Mouse (Mus musculus) midbrain, postnatal 0 days (tissue): ENCODE data around the gene Tatdn2. TPM values are rescaled to one million over a fixed set of nuclear protein-coding genes. Genes with fewer than 3 reads are reported as not detected.

Experiments
- ATAC-seq: fragments of 200-750 bp; cut with Nextera tagmentation; 2 replicates; pipeline ENCODE4 v1.8.0; 2017; ENCODE audit warnings: moderate number of reproducible peaks, mild to moderate bottlenecking, moderate TSS enrichment, moderate library complexity; ENCODE audit not compliant: low FRiP score
- DNase-seq: peaks from one replicate; pipeline ENCODE4 v3.0.0-alpha.2; 2015; ENCODE audit warnings: low spot score
- H3K27ac ChIP-seq: fragments of 300-500 bp; sonication (generic); 2 replicates; pipeline ENCODE4 v1.5.1; 2014; ENCODE audit warnings: low read depth, mild to moderate bottlenecking, low read length, mixed read lengths
- H3K27me3 ChIP-seq: fragments of 300-500 bp; sonication (generic); 2 replicates; pipeline ENCODE4 v1.6.1; 2014; ENCODE audit warnings: low read length, control low read depth, mixed read lengths; ENCODE audit not compliant: insufficient read depth
- H3K36me3 ChIP-seq: fragments of 300-500 bp; sonication (generic); 2 replicates; pipeline ENCODE4 v1.6.1; 2014; ENCODE audit warnings: low read length, control low read depth, mixed read lengths; ENCODE audit not compliant: insufficient read depth
- H3K4me1 ChIP-seq: fragments of 300-500 bp; sonication (generic); 2 replicates; pipeline ENCODE4 v1.6.1; 2014; ENCODE audit warnings: mild to moderate bottlenecking, control low read depth, antibody characterized with exemption, low read length, mixed read lengths; ENCODE audit not compliant: insufficient read depth
- H3K4me2 ChIP-seq: fragments of 300-500 bp; sonication (generic); 2 replicates; pipeline ENCODE4 v1.6.1; 2014; ENCODE audit warnings: low read depth, mild to moderate bottlenecking, low read length, mixed read lengths; ENCODE audit not compliant: poor library complexity, severe bottlenecking
- H3K4me3 ChIP-seq: fragments of 300-500 bp; sonication (generic); 2 replicates; pipeline ENCODE4 v1.5.1; 2014; ENCODE audit warnings: low read depth, mild to moderate bottlenecking, low read length, moderate library complexity
- H3K9ac ChIP-seq: fragments of 300-500 bp; sonication (generic); replicated peaks from 2 replicates; pipeline ENCODE4 v1.6.1; 2014; ENCODE audit warnings: mild to moderate bottlenecking, low read length, moderate library complexity, mixed read lengths; ENCODE audit not compliant: poor library complexity, severe bottlenecking
- H3K9me3 ChIP-seq: fragments of 300-500 bp; sonication (generic); 2 replicates; pipeline ENCODE4 v1.6.1; 2016; ENCODE audit warnings: low read length, control low read depth
- CTCF ChIP-seq: IDR thresholded peaks from 2 replicates; pipeline ENCODE4 v1.5.1; 2016; ENCODE audit warnings: antibody characterized with exemption, mild to moderate bottlenecking
- WGBS: fragments of 180-500 bp; shearing (Covaris S2); extraction: QIAGEN DNeasy Blood & Tissue Kit; methylation state at CpG from one replicate; pipeline ENCODE4 v1.1.7; 2014; 5-methylcytosine and 5-hydroxymethylcytosine counted together
- polyA plus RNA-seq: library from polyadenylated mRNA; unstranded; fragments of >200 nt; fragmentation: Nextera tagmentation; extraction: Ambion mirVana; gene quantifications from 2 replicates; pipeline ENCODE4 v1.2.1, GENCODE M21; 2015
- total RNA-seq: library from RNA; depleted of rRNA; stranded (reverse); fragments of >200 nt; gene quantifications from 2 replicates; pipeline ENCODE4 v1.2.3, GENCODE M21; 2014

The Tatdn2 gene
- total and polyA plus RNA-seq, 2 experiments from 2014 or later, result 1.5 to 63.4 TPM

DNA sequence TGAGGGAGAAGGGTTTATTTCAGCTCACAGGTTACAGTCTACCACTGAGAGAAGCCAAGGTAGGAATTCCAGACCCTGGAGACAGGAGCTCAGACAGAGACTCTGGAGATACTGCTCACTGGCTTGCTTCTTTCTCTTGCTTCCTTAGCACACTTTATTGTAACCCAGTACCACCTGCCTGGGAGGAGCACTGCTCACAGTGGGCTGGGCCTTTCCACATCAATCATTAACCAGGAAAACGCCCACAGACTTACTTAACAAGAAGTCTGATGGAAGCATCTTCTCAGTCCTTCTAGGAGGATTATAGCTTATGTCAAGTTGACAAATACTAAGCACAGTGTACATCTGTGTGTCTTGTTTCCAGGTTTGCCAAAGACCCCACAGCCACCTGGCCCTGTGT, 17.9 kb downstream of the Tatdn2 start:
- no peak for ATAC-seq
- TF ChIP-seq CTCF, result no peak
- H3K27ac ChIP-seq, result no peak overlapping the region

DNA sequence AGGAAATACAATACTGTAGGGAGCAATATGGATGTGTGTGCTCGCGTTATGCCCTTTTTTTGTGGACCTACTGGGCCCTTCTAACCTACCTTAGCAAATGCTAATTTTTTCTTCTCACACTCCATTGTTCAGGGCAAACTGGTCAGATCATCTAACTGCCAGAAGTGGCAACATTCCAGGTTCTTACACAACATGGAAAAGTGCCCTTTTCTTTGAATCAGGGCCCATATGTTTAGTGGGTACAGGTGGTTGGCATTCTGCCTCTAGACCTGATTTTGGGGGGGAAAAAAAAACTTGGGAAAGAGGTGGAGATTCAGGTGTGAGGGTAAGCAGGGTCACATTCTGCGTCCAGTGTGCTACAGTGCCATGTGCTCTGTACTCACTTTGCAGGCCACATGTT, 20.7 kb downstream of the Tatdn2 start:
- Histone ChIP-seq H3K4me3 (no peak overlapping the region), H3K36me3 (peaks cover 49% of the 10 kb centered on the region), H3K27me3 (no peaks in the 10 kb centered on the region), H3K4me1 (no peaks in the 10 kb centered on the region), H3K9me3 (no peaks in the 10 kb centered on the region), H3K27ac (no peak overlapping the region), H3K9ac (no peak overlapping the region), H3K4me2 (no peak overlapping the region)
- ATAC-seq (no peak), DNase-seq (no peak)
- 93% methylated on average over 3 of the region's 3 CpGs for WGBS
- TF ChIP-seq CTCF, result no peak

More for the DNA sequence above, 17.9 kb downstream of the Tatdn2 start:
- Histone ChIP-seq H3K4me2 (no peak overlapping the region), H3K9ac (no peak overlapping the region), H3K4me1 (no peaks in the 10 kb centered on the region), H3K27me3 (no peaks in the 10 kb centered on the region), H3K9me3 (no peaks in the 10 kb centered on the region), H3K4me3 (no peak overlapping the region), H3K36me3 (peaks cover 57% of the 10 kb centered on the region)
- no peak for DNase-seq
- 92% methylated on average over 1 of the region's 1 CpGs for WGBS

DNA sequence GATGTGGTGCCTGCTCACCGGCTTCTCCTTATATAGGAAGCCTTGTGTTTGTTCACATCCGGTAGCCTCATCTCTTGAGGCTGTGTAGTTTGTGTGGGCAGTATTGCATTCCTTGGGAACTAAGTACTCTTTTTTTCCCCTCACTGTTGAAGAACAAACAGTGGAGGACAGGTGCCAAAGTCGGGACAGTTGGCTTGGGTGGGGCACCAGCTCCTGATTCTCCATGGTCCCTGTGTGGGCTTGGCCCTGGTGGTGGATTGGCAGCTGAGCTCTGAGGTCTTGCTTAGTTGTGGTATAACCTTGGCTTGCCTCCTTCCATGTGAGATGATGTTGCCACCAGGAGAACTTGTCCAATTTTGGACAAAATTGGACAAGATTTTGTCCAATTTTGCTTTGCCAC, 23.0 kb downstream of the Tatdn2 start, which contains the start of gene Ghrl:
Gene Ghrl, minus strand, starts transcription at position 3 of the 400 bp plus-strand sequence.
- Histone ChIP-seq H3K9me3 (no peaks in the 10 kb centered on the region), H3K36me3 (peaks cover 39% of the 10 kb centered on the region), H3K27ac (no peak within 1 kb of the TSS), H3K27me3 (no peaks in the 10 kb centered on the region), H3K4me3 (no peak within 1 kb of the TSS), H3K4me1 (no peaks in the 10 kb centered on the region), H3K4me2 (no peak within 1 kb of the TSS), H3K9ac (no peak within 1 kb of the TSS)
- WGBS, result 95% methylated on average over 3 of the region's 3 CpGs
- ATAC-seq (no peak), DNase-seq (no peak)
- TF ChIP-seq CTCF, result no peak

DNA sequence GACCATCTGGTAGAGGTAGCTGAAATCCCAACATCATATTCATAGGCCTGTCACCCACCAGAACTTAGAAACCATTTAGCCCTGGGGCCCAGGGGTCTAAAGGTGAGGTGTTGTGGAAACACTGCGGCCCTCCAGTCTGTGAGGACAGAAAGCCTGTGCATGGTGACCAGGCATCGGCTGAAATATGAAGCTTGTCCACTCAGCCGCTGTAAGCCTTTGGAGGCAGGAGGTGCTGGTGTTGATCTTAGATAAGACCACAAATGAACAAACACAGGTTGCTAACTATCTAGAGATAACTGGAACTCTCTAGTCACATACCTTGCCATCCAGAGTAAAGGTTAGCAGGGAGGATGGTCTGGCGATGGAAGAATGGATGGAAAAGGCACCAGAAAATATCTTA, 24.2 kb downstream of the Tatdn2 start:
- H3K9ac ChIP-seq, result no peak overlapping the region
- H3K4me2 ChIP-seq, result no peak overlapping the region
- H3K27me3 ChIP-seq, result no peaks in the 10 kb centered on the region
- no peak overlapping the region for H3K27ac ChIP-seq
- TF ChIP-seq CTCF, result no peak
- ATAC-seq (no peak), DNase-seq (no peak)
- H3K4me1 ChIP-seq, result no peaks in the 10 kb centered on the region
- no peak overlapping the region for H3K4me3 ChIP-seq
- H3K9me3 ChIP-seq, result no peaks in the 10 kb centered on the region
- H3K36me3 ChIP-seq, result peaks cover 31% of the 10 kb centered on the region
- 95% methylated on average over 4 of the region's 4 CpGs for WGBS

DNA sequence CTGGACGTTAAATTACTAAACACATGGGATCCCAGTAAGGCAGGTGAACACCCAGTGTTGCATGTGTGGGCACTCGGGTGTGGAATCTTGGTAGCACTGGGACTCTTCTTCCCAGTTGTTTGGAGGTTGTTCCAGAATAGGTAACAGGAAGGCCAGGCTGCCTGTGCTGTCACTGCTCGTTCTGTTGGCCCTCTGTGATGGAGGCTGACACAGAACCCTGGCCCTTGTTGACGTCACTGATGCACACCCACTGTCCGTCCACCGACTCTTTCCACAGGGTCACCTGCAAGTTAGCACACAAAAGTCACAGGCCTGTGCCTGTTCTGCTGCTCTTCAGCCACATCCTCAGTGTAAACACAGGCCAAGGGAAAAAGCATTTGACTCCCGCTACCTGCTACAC, 31.3 kb downstream of the Tatdn2 start:
- no peak overlapping the region for H3K9ac ChIP-seq
- peaks cover 55% of the 10 kb centered on the region for H3K36me3 ChIP-seq
- H3K9me3 ChIP-seq, result no peaks in the 10 kb centered on the region
- DNase-seq (no peak), ATAC-seq (no peak)
- H3K4me1 ChIP-seq, result no peaks in the 10 kb centered on the region
- no peak for TF ChIP-seq CTCF
- 92% methylated on average over 7 of the region's 7 CpGs for whole genome bisulfite sequencing
- no peak overlapping the region for H3K27ac ChIP-seq
- no peaks in the 10 kb centered on the region for H3K27me3 ChIP-seq
- H3K4me2 ChIP-seq, result no peak overlapping the region
- H3K4me3 ChIP-seq, result no peak overlapping the region

DNA sequence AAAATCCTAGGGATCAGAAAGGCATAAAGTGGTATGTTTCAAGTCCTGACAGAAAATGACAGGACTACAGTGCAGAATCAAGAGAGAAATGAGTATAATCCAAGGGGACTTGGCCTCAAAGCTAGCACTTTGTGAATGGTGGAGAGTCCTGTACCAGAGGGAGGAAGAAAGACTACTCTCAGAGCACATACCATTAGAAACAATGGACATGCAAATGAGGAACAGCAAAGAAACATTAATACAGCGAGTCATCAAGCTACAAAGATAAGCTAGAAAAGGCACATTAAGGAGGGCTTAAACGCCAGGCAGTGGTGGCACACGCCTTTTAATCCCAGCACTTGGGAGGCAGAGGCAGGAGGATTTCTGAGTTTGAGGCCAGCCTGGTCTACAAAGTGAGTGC, 34.4 kb downstream of the Tatdn2 start:
- Histone ChIP-seq H3K4me3 (no peak overlapping the region), H3K36me3 (peaks cover 76% of the 10 kb centered on the region), H3K4me1 (no peaks in the 10 kb centered on the region; the same call in 1 of the 2 replicates), H3K4me2 (no peak overlapping the region), H3K27me3 (no peaks in the 10 kb centered on the region), H3K9me3 (no peaks in the 10 kb centered on the region), H3K27ac (no peak overlapping the region), H3K9ac (no peak overlapping the region)
- no peak for ATAC-seq
- 97% methylated on average over 3 of the region's 3 CpGs for WGBS
- TF ChIP-seq CTCF, result no peak
- no peak for DNase-seq
